ENCODE assay signal across 10 mouse cellular contexts in the genomic region with DNA sequence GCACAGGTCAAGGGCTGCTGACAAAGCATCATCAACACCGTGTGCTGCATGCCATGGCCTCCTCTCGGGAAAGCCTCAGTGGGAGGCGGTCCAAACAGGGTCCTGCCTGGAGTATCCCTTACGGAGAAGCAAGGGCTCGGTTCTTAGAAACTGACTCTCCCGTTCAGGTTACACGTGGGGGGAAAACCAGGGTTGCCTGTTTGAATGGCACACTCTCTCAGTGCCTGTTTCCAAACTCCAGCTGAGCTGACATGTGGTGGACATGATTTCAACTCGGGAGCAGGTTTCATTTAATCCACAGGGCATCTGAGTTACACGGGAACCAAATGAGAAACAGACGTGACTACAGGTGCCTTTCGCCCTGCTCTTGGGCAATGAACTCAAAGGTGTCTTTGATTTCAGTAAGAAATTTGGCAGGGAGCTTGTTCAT.
DNase-seq lines count a peak whose midpoint lies in the region; ATAC-seq and TF ChIP-seq lines count a peak whose summit lies in the region.
"Had no signal": no experiment of that assay in that cellular context is flagged by ENCODE, and none has a peak within 500 bp of the region (broad histone marks: within the 10 kb centered on the region; RNA-seq: fewer than 3 reads in every experiment).

No protein-coding gene starts in this region.

- no peak overlapping the region for H3K4me3 ChIP-seq in heart, embryonic 12.5 days
- H3K4me3 ChIP-seq in embryonic facial prominence, embryonic 10.5 days: peak overlapping the region; percentile 26; the same call in 1 of the 2 replicates
- H3K4me3 ChIP-seq in kidney, postnatal 0 days (replicated peaks; ENCODE audit: low read depth, low read length): no peak overlapping the region

- TF ChIP-seq CTCF in kidney, postnatal 0 days (IDR thresholded peaks at IDR 0.05; ENCODE audit: low read depth): no peak

- DNase-seq in heart, adult 18-20 months: no peak
- peak; percentile 80 for DNase-seq in cerebellum, adult 11-12 months
- peak; percentile 68 for DNase-seq in embryonic facial prominence, embryonic 10.5 days (ENCODE audit: low spot score)
- DNase-seq in kidney, postnatal 0 days (ENCODE audit: low spot score): peak; percentile 60
- DNase-seq in urinary bladder, postnatal 25 days (ENCODE audit: low spot score): no peak
- no peak for DNase-seq in spleen, adult 18-20 months
- DNase-seq: adrenal gland, postnatal 14 days had no signal

- no peaks in the 10 kb centered on the region for H3K27me3 ChIP-seq in heart, embryonic 12.5 days (replicated peaks)
- no peaks in the 10 kb centered on the region for H3K27me3 ChIP-seq in embryonic facial prominence, embryonic 10.5 days (replicated peaks; ENCODE audit: low read depth, poor library complexity, severe bottlenecking)
- H3K27me3 ChIP-seq in kidney, postnatal 0 days (ENCODE audit: insufficient read depth, low read length): no peaks in the 10 kb centered on the region
- H3K27me3 ChIP-seq: CH12.LX had no signal

- peak overlapping the region; percentile 16; the same call in 1 of the 2 replicates for H3K4me2 ChIP-seq in heart, embryonic 12.5 days
- no peak overlapping the region for H3K4me2 ChIP-seq in kidney, postnatal 0 days (ENCODE audit: low read length)

- no peaks in the 10 kb centered on the region for H3K36me3 ChIP-seq in heart, embryonic 12.5 days
- H3K36me3 ChIP-seq in embryonic facial prominence, embryonic 10.5 days (replicated peaks): no peaks in the 10 kb centered on the region
- no peaks in the 10 kb centered on the region for H3K36me3 ChIP-seq in kidney, postnatal 0 days (ENCODE audit: insufficient read depth, low read length)

- WGBS in heart, embryonic 12.5 days: 60% methylated on average over 11 of the region's 11 CpGs
- WGBS in embryonic facial prominence, embryonic 10.5 days: 24% methylated on average over 11 of the region's 11 CpGs
- WGBS in kidney, postnatal 0 days: 26% methylated on average over 11 of the region's 11 CpGs

- no peak overlapping the region for H3K27ac ChIP-seq in heart, embryonic 12.5 days (ENCODE audit: poor library complexity, severe bottlenecking)
- no peak overlapping the region for H3K27ac ChIP-seq in embryonic facial prominence, embryonic 10.5 days (replicated peaks)
- 0 out of 2 replicates have a peak overlapping the region, but pooled peaks have one; percentile 21 for H3K27ac ChIP-seq in kidney, postnatal 0 days

- no peaks in the 10 kb centered on the region for H3K9me3 ChIP-seq in heart, embryonic 12.5 days (replicated peaks)
- H3K9me3 ChIP-seq in embryonic facial prominence, embryonic 10.5 days: no peaks in the 10 kb centered on the region
- H3K9me3 ChIP-seq in kidney, postnatal 0 days (replicated peaks; ENCODE audit: low read length): no peaks in the 10 kb centered on the region

- ATAC-seq in heart, embryonic 12.5 days (ENCODE audit: insufficient number of reproducible peaks, low FRiP score): no peak
- peak; percentile 80 for ATAC-seq in kidney, postnatal 0 days (replicated peaks; ENCODE audit: low FRiP score, low read depth)
- ATAC-seq in megakaryocyte, adult 5-6 weeks (ENCODE audit: poor library complexity, severe bottlenecking): no peak

- H3K9ac ChIP-seq in heart, embryonic 12.5 days: no peak overlapping the region
- no peak overlapping the region for H3K9ac ChIP-seq in kidney, postnatal 0 days (ENCODE audit: low read depth, low read length)

- H3K4me1 ChIP-seq in heart, embryonic 12.5 days (replicated peaks): peaks cover 18% of the 10 kb centered on the region
- peaks cover 28% of the 10 kb centered on the region for H3K4me1 ChIP-seq in embryonic facial prominence, embryonic 10.5 days
- peaks cover 5% of the 10 kb centered on the region; the same call in 1 of the 2 replicates for H3K4me1 ChIP-seq in kidney, postnatal 0 days (replicated peaks; ENCODE audit: insufficient read depth, low read length)

Comparison
In these comparisons a context has a peak if more than half of its experiments do, and no peak if none do; other contexts are left out.
1. DNase-seq: peak in cerebellum, adult 11-12 months (single experiment), embryonic facial prominence, embryonic 10.5 days (single experiment) and kidney, postnatal 0 days (single experiment); none in heart, adult 18-20 months (0 of 2), urinary bladder, postnatal 25 days (single experiment) and spleen, adult 18-20 months (0 of 2).